Mouse (Mus musculus) left cerebral cortex, adult 6 months (tissue): ENCODE results near the gene Nt5c3b. TPM values are rescaled to one million over a fixed set of nuclear protein-coding genes. Genes with fewer than 3 reads are reported as not detected.

Experiments used
- long read RNA-seq, 2 experiments: library from polyadenylated mRNA; unstranded; transcript quantifications; one replicate each; pipeline ENCODE4 v2.0.0; 2019 to 2020
- polyA plus RNA-seq: library from polyadenylated mRNA; unstranded; fragments of <200 nt; fragmentation: Nextera tagmentation; gene quantifications from 2 replicates; pipeline ENCODE4 v1.2.3, GENCODE M21; 2021

Nt5c3b gene
- polyA plus RNA-seq, result 50.8 and 54.8 TPM in 2 replicates
- long read RNA-seq, experiment 1, transcript Nt5c3b-203 (8 exons, 1,348 nt), result minor isoform, 23 of 231 reads
- long read RNA-seq, experiment 1, transcript Nt5c3b-201 (9 exons, 1,399 nt), result major isoform, 136 of 231 reads
- long read RNA-seq, experiment 1, transcript Nt5c3b-202 (8 exons, 1,344 nt), result minor isoform, 22 of 231 reads
- long read RNA-seq, experiment 1, partial matches to known transcripts, result 5 of 231 reads
- long read RNA-seq, experiment 1, other reads (novel, unspliced or antisense), result 43 of 231 reads
- long read RNA-seq, experiment 2, transcript Nt5c3b-203 (8 exons, 1,348 nt), result minor isoform, 9 of 60 reads
- long read RNA-seq, experiment 2, transcript Nt5c3b-201 (9 exons, 1,399 nt), result major isoform, 36 of 60 reads
- long read RNA-seq, experiment 2, transcript Nt5c3b-202 (8 exons, 1,344 nt), result minor isoform, 6 of 60 reads
- long read RNA-seq, experiment 2, partial matches to known transcripts, result 2 of 60 reads
- long read RNA-seq, experiment 2, other reads (novel, unspliced or antisense), result 7 of 60 reads

DNA sequence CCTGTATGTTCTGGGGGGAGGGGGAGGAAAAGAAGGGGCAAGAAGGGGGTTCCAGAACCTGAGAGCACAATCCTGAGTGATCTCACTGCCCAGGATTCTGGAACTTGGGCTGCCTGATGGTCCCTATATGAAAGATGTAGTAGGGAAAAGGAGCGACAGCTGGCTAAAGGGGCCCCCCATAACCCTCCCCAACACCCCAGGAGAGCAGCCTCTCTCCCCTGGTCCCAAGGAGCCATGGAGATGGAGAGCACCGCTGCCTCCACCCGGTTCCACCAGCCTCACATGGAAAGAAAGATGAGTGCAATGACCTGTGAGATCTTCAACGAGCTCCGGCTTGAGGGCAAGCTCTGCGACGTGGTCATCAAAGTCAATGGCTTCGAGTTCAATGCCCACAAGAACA, at the start of gene Nt5c3b, which contains the start of gene Klhl10:
Gene Nt5c3b, minus strand, starts transcription at position 12 of the 400 bp plus-strand sequence.
Gene Klhl10, plus strand, starts transcription at position 121 of the 400 bp plus-strand sequence.

DNA sequence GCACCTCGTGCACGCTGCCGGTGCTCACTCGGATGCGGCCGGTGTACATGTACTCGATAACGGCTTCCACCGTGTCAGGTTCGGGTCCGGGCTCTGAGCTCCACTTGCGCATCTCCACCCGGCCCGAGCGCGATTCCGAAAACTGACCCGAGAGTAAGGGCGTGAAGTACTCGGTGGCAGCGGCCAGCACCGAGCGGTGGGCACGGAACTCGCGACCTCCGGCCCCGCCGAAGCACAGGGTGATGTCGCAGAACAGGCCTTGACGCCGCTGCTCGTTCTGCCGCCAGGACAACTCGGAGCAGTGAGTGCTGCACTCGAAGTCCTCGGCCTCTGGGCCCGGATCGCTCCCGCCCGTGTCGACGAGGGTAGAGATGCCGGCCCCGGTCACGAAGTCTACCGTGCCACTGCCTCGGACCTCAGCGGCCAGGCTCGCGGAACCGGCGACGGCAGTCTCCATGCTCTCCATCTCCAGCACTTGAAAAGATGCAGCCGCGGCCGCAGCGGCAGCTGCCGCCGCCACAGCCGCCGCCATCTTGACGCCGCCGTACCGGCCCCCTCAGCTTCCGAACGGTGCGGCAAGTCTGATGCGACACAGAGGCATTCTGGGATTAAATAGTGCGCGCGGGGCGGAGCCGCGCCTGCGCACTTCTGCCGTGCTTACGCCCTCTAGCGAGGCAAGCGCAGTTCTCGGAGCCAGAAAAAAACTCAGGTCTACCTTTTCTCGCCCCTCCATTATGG, 30.8 kb upstream of the Nt5c3b start, which contains the start of gene Klhl11:
Gene Klhl11, minus strand, starts transcription at position 545 of the 738 bp plus-strand sequence.

DNA sequence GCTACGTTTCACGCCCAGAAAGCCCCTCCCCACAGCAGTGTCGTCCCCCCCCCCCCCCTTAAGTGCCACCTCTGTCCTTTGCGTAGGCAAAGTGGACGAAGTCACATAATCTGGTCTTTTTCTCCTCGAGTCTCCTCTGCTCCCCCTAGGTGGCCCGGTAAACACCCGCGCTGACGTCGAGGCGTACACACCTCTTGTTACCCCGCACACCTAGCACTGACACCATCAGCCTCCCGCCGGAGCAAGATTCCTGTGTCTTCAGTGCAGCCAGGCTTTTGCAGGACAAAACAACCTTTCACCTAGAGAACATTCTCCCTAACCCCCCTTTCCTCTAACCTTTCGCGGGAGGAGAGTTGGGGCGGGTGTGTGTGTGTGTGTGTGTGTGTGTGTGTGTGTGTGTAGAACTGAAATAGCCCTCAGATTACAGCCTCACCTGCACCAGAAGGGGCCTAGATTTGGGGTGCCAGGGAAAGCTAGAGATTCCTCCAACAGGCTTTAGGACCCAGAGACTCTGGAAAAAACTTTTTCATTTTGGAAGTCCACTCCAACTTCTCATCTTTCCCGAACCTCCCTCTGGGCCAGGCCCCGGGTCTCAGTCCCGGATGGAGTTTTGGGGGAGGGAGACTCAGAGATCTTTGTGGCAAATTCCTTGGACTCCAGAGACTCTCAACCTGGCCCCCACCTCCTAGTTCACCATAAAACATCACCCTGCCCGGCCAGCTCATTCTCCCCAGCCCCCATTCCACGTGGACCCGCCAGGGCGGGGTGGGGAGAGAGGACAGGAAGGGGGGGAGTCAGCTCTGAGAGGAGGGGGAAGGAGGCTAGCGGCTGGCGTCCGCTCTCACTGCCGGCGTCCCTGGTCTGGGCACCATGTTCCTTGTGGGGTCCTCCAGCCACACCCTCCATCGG, 26.4 kb downstream of the Nt5c3b start, which contains the start of gene Fkbp10:
Gene Fkbp10, plus strand, starts transcription at position 784 of the 909 bp plus-strand sequence.

DNA sequence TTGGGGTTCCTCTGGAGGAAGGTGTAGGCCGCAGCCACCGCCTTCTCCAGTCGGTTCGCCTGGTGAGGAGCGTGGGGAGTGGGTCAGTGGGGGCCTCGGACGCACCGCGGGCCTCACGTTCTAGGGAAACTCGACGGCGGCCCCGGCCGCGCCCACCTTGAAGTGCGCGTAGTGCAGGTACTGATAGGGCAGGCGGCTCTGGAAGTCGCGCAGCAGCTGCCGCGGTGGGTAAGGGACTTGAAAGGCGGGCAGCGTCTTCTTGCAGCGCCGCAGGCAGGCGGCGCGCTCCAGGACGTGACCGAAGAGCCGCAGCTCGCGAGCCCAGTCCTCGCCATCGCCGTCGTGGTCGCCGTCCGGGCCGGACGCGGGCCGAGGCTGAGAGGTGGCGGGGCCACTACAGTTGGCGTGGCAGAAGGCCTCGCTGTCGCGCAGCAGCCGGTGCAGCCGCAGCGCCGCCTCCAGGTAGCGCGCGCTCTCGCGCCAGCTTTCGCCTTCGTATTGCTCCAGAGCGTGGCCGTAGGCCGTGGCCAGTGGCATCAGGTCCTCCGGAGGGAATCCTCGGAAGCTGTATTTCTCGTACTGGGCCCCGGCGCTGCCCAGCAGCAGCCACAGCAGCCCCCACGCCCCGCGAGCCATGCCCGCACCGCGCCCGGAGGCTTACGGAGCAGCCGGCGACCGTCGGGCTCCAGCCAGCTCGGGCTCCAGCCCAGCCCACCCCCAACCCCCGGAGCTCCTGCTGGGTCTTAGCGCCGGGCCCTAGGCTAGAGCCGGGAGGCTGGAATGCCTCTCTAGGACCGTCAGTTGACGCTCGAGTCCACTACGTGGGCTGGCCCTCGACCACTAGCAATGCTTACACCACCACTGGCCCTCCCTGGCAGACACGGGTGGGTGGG, 27.3 kb downstream of the Nt5c3b start, which contains the start of gene P3h4:
Gene P3h4, minus strand, starts transcription at position 816 of the 893 bp plus-strand sequence.

DNA sequence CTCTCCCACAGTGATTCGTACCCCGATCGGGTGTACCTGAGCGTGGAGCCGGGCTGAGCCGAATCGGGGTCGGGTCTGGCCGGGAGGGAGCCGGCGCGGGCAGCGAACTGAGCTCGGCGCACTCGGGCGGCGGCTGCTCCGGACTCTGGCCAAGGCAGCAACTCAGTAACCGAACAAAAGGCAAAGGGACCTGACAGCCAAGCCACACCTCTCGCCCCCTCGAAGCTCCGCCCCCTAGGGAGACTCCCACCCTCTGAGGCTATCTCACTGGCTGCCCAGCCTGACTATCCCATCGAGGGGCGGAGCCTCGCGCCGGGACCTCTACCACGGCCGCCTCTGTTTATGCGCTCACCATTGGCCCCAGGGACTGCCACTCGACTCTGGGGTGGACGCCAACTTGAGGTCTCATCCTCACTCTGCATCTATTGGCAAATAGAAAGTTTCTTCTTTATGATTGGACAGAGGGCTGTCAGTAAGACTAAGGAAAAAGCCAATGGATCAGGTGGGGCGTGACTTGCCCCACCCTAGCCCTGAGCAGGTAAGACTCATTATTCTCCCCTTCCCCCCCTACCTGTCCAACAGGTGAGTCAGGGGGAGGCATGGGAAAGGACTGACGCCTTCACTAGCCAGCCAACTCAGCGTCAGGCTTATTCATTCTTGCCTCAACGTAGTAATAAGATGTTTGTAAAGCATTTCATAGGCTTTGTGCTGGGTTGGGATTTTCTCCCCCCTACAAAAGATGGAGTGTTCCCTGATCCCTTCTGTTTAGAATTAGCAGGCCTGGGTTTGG, 43.8 kb downstream of the Nt5c3b start, which contains the start of gene Jup:
Gene Jup, minus strand, starts transcription at position 164 of the 790 bp plus-strand sequence.

Other genes starting within 250 kb of the Nt5c3b start
- gene Krt9, start 248.6 kb downstream of the Nt5c3b start, polyA plus RNA-seq, result 0.22 and 0.24 TPM in 2 replicates
- gene Krt14, start 234.3 kb downstream of the Nt5c3b start, polyA plus RNA-seq, result not detected in 2 replicates
- not detected in 2 replicates for gene Krt16, start 192.9 kb downstream of the Nt5c3b start, polyA plus RNA-seq
- 0.29 and 0.43 TPM in 2 replicates for gene Krt17, start 180.8 kb downstream of the Nt5c3b start, polyA plus RNA-seq
- not detected in 2 replicates for gene Krt42, start 171.9 kb downstream of the Nt5c3b start, polyA plus RNA-seq
- gene Eif1, start 121.9 kb downstream of the Nt5c3b start, polyA plus RNA-seq, result 534 and 1,722 TPM in 2 replicates
- gene Gast, start 107.4 kb downstream of the Nt5c3b start, polyA plus RNA-seq, result not detected in 2 replicates
- gene Hap1, start 85.7 kb downstream of the Nt5c3b start, polyA plus RNA-seq, result 24.0 and 25.4 TPM in 2 replicates
- gene Jup, start 44.0 kb downstream of the Nt5c3b start, polyA plus RNA-seq, result 36.0 and 41.1 TPM in 2 replicates
- gene P3h4, start 27.0 kb downstream of the Nt5c3b start, polyA plus RNA-seq, result 16.7 and 16.8 TPM in 2 replicates
- gene Fkbp10, start 26.1 kb downstream of the Nt5c3b start, polyA plus RNA-seq, result 5.2 and 6.7 TPM in 2 replicates
- 0.34 and 0.44 TPM in 2 replicates for gene Klhl10, start 109 bp upstream of the Nt5c3b start, polyA plus RNA-seq
- 14.7 and 17.5 TPM in 2 replicates for gene Klhl11, start 30.9 kb upstream of the Nt5c3b start, polyA plus RNA-seq
- gene Acly, start 86.2 kb upstream of the Nt5c3b start, polyA plus RNA-seq, result 72.4 and 92.4 TPM in 2 replicates
- 0.95 and 1.1 TPM in 2 replicates for gene Ttc25, start 103.8 kb upstream of the Nt5c3b start, polyA plus RNA-seq
- gene Cnp, start 133.1 kb upstream of the Nt5c3b start, polyA plus RNA-seq, result 359 and 428 TPM in 2 replicates
- gene Nkiras2, start 177.4 kb upstream of the Nt5c3b start, polyA plus RNA-seq, result 14.5 and 16.5 TPM in 2 replicates
- gene Dnajc7, start 178.4 kb upstream of the Nt5c3b start, polyA plus RNA-seq, result 127 and 154 TPM in 2 replicates